Mouse (Mus musculus) pancreas, adult 10 weeks (tissue): Measurements from ENCODE around the gene Tgif2. TPM values are rescaled to one million over a fixed set of nuclear protein-coding genes. Genes with fewer than 3 reads are reported as not detected.

Source experiments
- polyA plus RNA-seq: library from polyadenylated mRNA; stranded (reverse); fragments of 350-450 nt; fragmentation: Illumina TruSeq; extraction: RNeasy Lipid Tissue Mini Kit (QIAGEN cat#74804); gene quantifications from one replicate; pipeline ENCODE4 v1.2.3, GENCODE M21; 2015; ENCODE audit warnings: low read depth, low replicate concordance; ENCODE audit not compliant: insufficient read depth

Gene Tgif2
- polyA plus RNA-seq: 0.79 TPM

GRCm38 (mm10) chr2:156839319-156840191 is at the start of gene Tgif2:
Gene Tgif2 (plus strand): TSS chr2:156840007.

DNA sequence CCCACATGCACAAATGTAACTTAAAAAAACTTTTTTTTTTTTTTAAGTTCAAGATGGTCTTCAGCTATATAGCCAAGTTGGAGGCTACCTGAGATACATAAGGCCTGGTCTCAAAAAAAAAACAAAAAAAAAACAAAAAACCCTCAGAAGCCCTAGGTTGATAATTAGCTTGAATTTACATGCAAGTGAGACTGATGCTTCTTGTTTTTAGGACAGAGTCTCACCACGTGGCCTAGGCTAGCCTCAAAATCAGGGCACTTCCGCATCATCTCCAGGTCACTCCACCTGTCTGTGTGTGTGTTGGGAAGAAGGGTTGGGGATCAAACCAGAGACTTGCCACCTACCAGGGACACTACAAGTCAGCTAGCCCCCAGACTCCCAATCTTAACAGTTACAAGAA is 18.0 kb downstream of the Tgif2 start, which contains the start of gene 4930518I15Rik:
Gene 4930518I15Rik, minus strand, starts transcription at position 112 of the 400 bp plus-strand sequence.

GRCm38 (mm10) chr2:156862772-156863486 is 23.1 kb downstream of the Tgif2 start, which contains the start of gene Rab5if:
Gene Rab5if (plus strand): TSS chr2:156863128.

GRCm38 (mm10) chr2:156887017-156887416 is 47.2 kb downstream of the Tgif2 start, which contains the start of gene Sla2:
Gene Sla2 (minus strand): TSS chr2:156887192.

Other genes with a start within 250 kb of the Tgif2 start
- 28.9 TPM for gene Dlgap4, start 226.3 kb upstream of the Tgif2 start, polyA plus RNA-seq
- 73.9 TPM for gene Myl9, start 64.6 kb upstream of the Tgif2 start, polyA plus RNA-seq
- gene 4930518I15Rik, start 17.9 kb downstream of the Tgif2 start, polyA plus RNA-seq: not detected
- 23.2 TPM for gene Rab5if, start 23.1 kb downstream of the Tgif2 start, polyA plus RNA-seq
- not detected for gene Sla2, start 47.2 kb downstream of the Tgif2 start, polyA plus RNA-seq
- 12.7 TPM for gene Ndrg3, start 152.0 kb downstream of the Tgif2 start, polyA plus RNA-seq
- 0.52 TPM for gene Dsn1, start 167.1 kb downstream of the Tgif2 start, polyA plus RNA-seq
- 2.4 TPM for gene Soga1, start 239.2 kb downstream of the Tgif2 start, polyA plus RNA-seq
- not detected for gene Tldc2, start 247.0 kb downstream of the Tgif2 start, polyA plus RNA-seq